Mouse (Mus musculus): ENCODE data around the gene Pla2g2f. TPM values are rescaled to one million over a fixed set of nuclear protein-coding genes. Genes with fewer than 3 reads are reported as not detected.

Gene Pla2g2f
- 0.14 TPM in 1 of 2 replicates, not detected in the other for polyA plus RNA-seq (2016; fragmentation: Nextera tagmentation; extraction: Ambion mirVana)

DNA sequence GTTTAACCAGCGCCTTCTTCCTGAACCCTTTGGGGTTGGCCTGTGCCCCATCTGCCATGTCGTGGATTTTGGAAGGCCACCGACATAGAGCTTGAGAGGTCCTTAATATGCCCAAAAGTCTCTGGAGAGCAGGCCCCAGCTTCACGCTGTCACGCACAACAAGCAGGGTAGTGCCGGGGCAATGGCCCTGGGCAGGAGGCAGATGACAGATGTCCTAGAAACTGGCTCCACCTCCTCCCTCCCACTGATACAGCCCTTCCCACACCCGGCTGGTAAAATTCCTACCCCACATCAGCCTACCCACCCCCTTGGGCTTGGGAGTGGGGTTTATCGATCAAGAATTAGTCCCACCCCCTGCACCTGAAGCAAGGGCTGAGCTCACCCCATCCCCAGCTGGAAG, at the start of gene Pla2g2f:
Pla2g2f (minus strand) TSS at position 211 of the 400 bp plus-strand sequence.
- H3K9ac ChIP-seq = no peak within 1 kb of the TSS
- H3K36me3 ChIP-seq = no peaks in the 10 kb centered on the region
- H3K4me2 ChIP-seq (replicated peaks) = no peak within 1 kb of the TSS
- no peaks in the 10 kb centered on the region for H3K9me3 ChIP-seq (replicated peaks)
- no peak within 1 kb of the TSS for H3K4me3 ChIP-seq
- peaks cover 19% of the 10 kb centered on the region for H3K4me1 ChIP-seq
- no peaks in the 10 kb centered on the region for H3K27me3 ChIP-seq
- WGBS = 48% methylated on average over 8 of the region's 8 CpGs
- no peak within 1 kb of the TSS for H3K27ac ChIP-seq
- no peak for ATAC-seq (ENCODE audit: low FRiP score)

DNA sequence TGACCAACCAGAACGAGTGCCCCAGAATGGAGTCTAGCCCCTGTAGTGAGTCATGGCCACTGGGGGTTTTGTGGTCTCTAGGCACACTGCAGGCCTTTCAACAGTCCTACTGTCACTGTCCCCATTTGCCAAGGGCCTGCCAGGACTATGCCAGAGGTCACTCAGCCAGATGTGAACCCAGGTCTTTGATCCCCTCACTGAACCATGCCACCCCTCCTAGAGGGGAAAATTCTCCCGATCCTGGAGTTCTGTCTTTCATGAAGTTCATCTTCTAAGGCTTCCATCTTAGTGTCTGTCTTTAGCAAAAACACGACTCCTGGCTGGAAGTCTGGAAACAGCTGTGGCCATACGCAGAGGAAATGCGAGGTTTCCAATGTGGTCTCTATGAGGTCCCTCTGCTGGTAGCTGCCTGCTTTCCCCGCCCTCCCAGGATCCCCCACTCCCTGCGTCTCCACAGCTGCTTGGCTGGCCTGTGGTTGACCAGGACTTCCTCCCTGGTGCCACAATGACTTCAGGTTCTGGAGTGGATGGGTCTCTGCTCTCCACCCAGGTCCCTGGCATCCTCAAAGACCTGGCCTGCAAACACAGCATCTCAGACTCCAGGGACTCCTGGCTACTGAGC, 49.6 kb upstream of the Pla2g2f start:
- no peaks in the 10 kb centered on the region for H3K9me3 ChIP-seq (replicated peaks)
- peaks cover 3% of the 10 kb centered on the region for H3K4me1 ChIP-seq
- no peak overlapping the region for H3K27ac ChIP-seq
- no peak for ATAC-seq (ENCODE audit: low FRiP score)
- H3K4me2 ChIP-seq (replicated peaks) = no peak overlapping the region
- no peak overlapping the region for H3K9ac ChIP-seq
- WGBS = 71% methylated on average over 7 of the region's 7 CpGs
- H3K36me3 ChIP-seq = no peaks in the 10 kb centered on the region
- no peak overlapping the region for H3K4me3 ChIP-seq
- no peaks in the 10 kb centered on the region for H3K27me3 ChIP-seq

- no peak overlapping the region for H3K27ac ChIP-seq
- peaks cover 3% of the 10 kb centered on the region for H3K4me1 ChIP-seq
- H3K36me3 ChIP-seq = no peaks in the 10 kb centered on the region
- 81% methylated on average over 8 of the region's 8 CpGs for WGBS
- no peak overlapping the region for H3K4me2 ChIP-seq (replicated peaks)
- H3K9ac ChIP-seq = no peak overlapping the region
- no peaks in the 10 kb centered on the region for H3K27me3 ChIP-seq
- no peak overlapping the region for H3K4me3 ChIP-seq
- ATAC-seq (ENCODE audit: low FRiP score) = no peak
- no peaks in the 10 kb centered on the region for H3K9me3 ChIP-seq (replicated peaks)
Measured at GRCm38 (mm10) chr4:138806160-138806559, 48.7 kb upstream of the Pla2g2f start.

- Histone ChIP-seq H3K9ac (no peak overlapping the region), H3K9me3 (replicated peaks) (no peaks in the 10 kb centered on the region), H3K36me3 (no peaks in the 10 kb centered on the region), H3K27me3 (no peaks in the 10 kb centered on the region), H3K27ac (no peak overlapping the region), H3K4me1 (peaks cover 5% of the 10 kb centered on the region), H3K4me2 (replicated peaks) (no peak overlapping the region), H3K4me3 (no peak overlapping the region)
- no peak for ATAC-seq (ENCODE audit: low FRiP score)
- WGBS = 37% methylated on average over 8 of the region's 8 CpGs
Measured at GRCm38 (mm10) chr4:138805248-138805647, 47.8 kb upstream of the Pla2g2f start.

DNA sequence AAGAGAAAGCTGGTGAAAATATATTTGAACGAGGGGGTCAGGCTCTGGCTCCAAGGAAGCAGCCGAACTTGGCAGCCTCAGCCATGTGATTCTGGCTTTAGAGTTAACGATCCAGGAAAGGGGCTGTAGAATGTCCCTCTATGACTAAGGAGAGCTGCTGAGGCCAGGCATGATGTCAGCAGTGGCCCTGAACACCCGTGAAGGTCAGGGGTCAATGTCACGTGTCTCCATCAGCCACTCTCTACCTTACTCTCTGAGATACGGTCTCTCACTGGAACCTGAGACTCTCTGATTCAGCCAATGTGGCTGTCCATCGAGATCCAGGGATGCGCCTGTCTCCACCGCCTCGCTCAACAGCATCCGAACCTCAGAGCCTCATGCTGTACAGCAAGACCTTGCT, 45.5 kb upstream of the Pla2g2f start:
- Histone ChIP-seq H3K4me3 (no peak overlapping the region), H3K36me3 (no peaks in the 10 kb centered on the region), H3K9ac (no peak overlapping the region), H3K27ac (no peak overlapping the region), H3K4me1 (peaks cover 7% of the 10 kb centered on the region), H3K27me3 (no peaks in the 10 kb centered on the region), H3K4me2 (replicated peaks) (no peak overlapping the region), H3K9me3 (replicated peaks) (no peaks in the 10 kb centered on the region)
- no peak for ATAC-seq (ENCODE audit: low FRiP score)
- 90% methylated on average over 11 of the region's 11 CpGs for WGBS

GRCm38 (mm10) chr4:138801631-138802030, 44.2 kb upstream of the Pla2g2f start:
- Histone ChIP-seq H3K9me3 (replicated peaks) (no peaks in the 10 kb centered on the region), H3K4me3 (no peak overlapping the region), H3K4me1 (peaks cover 7% of the 10 kb centered on the region), H3K27me3 (no peaks in the 10 kb centered on the region), H3K27ac (no peak overlapping the region), H3K36me3 (no peaks in the 10 kb centered on the region), H3K9ac (no peak overlapping the region), H3K4me2 (replicated peaks) (no peak overlapping the region)
- 87% methylated on average over 4 of the region's 4 CpGs for WGBS
- no peak for ATAC-seq (ENCODE audit: low FRiP score)

DNA sequence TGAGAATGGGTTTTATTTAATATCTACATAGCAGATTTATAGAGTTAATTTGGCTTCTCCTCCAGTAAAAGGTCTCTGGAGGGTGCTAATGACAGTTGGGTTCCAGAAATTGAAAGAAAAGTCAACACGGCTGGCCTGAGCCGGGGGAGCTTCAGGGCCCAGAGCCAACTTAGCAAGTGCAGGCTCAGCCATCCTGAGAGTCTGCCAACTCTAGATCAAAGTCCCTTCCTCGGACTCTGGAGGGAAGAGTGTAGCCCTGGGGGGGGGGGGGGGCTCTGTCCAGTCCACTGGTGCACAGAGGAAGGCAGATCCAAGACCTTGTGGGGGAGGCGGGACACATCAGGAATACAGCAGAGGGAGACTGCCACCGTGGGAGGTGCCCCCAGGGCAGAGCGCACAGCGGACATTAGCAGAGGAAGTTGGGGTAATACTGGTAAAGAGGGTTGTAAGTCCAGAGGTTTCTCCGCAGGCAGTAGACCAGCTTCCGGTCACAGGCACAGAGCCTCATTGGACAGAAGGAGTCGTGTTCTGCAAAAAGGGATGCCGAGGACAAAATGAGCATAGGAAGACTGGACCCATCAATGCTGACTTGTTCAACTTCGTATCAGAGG, 42.8 kb upstream of the Pla2g2f start:
- Histone ChIP-seq H3K9ac (no peak overlapping the region), H3K9me3 (replicated peaks) (no peaks in the 10 kb centered on the region), H3K4me2 (replicated peaks) (no peak overlapping the region), H3K36me3 (no peaks in the 10 kb centered on the region), H3K4me3 (no peak overlapping the region), H3K27ac (no peak overlapping the region), H3K27me3 (no peaks in the 10 kb centered on the region), H3K4me1 (peaks cover 4% of the 10 kb centered on the region)
- ATAC-seq (ENCODE audit: low FRiP score) = no peak
- 71% methylated on average over 12 of the region's 12 CpGs for WGBS

DNA sequence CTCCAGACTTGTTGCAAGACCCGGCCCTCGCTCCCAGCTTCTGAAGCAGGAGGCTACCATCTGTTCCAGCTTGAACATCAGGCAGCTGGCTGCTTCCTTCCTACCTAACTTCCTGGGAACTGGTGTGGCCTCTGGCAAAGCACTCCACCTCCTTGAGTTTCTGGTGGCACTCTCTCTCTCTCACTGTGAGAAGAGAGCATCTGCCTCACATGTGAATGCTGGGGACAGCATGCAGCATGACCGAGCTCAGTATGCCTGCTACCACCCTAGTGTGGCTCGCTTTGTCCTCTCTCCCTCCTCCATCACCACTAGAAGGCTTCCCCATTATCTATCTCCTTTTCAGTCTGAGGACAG, 39.8 kb upstream of the Pla2g2f start:
- 80% methylated on average over 4 of the region's 4 CpGs for WGBS
- H3K4me2 ChIP-seq (replicated peaks) = no peak overlapping the region
- 0 out of 2 replicates have a peak, but pooled peaks cover 4% of the 10 kb centered on the region for H3K4me1 ChIP-seq
- H3K27me3 ChIP-seq = no peaks in the 10 kb centered on the region
- H3K9ac ChIP-seq = no peak overlapping the region
- H3K9me3 ChIP-seq (replicated peaks) = no peaks in the 10 kb centered on the region
- H3K4me3 ChIP-seq = no peak overlapping the region
- H3K27ac ChIP-seq = no peak overlapping the region
- ATAC-seq (ENCODE audit: low FRiP score) = no peak
- H3K36me3 ChIP-seq = no peaks in the 10 kb centered on the region

DNA sequence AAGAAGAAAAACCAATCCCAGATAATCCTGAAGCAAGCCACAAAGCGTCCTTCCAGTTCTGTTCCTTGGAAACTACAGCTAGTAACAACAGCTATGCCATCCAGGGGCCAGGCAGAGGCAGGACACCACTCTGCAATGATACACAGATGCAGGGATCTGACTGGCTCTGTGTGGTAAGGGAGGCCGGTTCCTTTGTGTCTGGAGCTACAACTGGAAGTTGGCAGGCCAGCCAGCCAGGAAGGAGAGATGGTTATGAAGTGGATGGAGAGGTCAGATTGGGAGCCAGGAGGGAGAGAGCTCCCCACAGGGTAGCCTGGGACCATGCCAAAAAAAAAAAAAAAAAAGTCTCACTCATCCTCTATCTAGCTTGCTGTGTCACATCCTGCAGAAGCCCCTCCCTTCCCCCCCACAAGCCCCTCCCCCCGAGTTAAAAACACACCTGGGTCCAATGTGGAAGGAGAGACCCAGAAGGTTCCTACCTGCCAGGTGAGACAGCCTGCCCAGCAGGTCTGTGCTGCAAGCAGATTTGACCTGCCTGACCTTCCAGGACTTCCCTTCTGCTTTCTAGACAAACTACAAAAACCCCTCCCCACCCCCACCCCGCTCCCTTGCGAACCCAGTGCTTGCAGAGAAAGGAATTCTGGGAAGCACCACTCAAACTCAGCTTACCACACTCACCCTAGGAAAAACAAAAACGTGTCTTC, 39.2 kb upstream of the Pla2g2f start:
- H3K36me3 ChIP-seq = no peaks in the 10 kb centered on the region
- H3K4me2 ChIP-seq (replicated peaks) = no peak overlapping the region
- H3K4me3 ChIP-seq = no peak overlapping the region
- no peaks in the 10 kb centered on the region for H3K27me3 ChIP-seq
- 0 out of 2 replicates have a peak, but pooled peaks cover 4% of the 10 kb centered on the region for H3K4me1 ChIP-seq
- 55% methylated on average over 6 of the region's 6 CpGs for WGBS
- no peak overlapping the region for H3K9ac ChIP-seq
- ATAC-seq (ENCODE audit: low FRiP score) = no peak
- no peaks in the 10 kb centered on the region for H3K9me3 ChIP-seq (replicated peaks)
- H3K27ac ChIP-seq = no peak overlapping the region

GRCm38 (mm10) chr4:138794344-138794743, 36.9 kb upstream of the Pla2g2f start:
- no peak for ATAC-seq (ENCODE audit: low FRiP score)
- Histone ChIP-seq H3K4me3 (no peak overlapping the region), H3K36me3 (no peaks in the 10 kb centered on the region), H3K4me2 (replicated peaks) (no peak overlapping the region), H3K27ac (no peak overlapping the region), H3K4me1 (no peaks in the 10 kb centered on the region), H3K27me3 (0 out of 2 replicates have a peak, but pooled peaks cover 3% of the 10 kb centered on the region), H3K9me3 (replicated peaks) (no peaks in the 10 kb centered on the region), H3K9ac (no peak overlapping the region)
- WGBS = 87% methylated on average over 6 of the region's 6 CpGs

DNA sequence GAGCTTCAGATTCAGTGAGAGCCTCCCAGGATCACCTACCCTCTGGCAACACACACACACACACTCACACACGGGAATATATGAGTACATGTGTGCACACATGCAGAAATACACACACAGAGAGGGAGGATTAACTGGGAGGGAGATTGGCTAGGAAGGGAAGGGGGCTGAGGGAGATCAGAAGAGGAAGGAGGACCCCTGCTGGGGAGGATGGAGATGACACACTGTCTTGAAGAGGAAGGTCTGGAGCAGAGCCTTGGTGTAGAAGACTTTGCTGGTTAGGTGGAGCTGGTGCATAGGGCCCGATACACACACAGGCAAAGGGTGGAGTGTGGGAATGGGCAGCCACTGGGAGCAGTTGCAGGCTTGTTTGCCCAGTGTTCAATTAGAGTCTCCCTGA, 35.9 kb upstream of the Pla2g2f start:
- no peak for ATAC-seq (ENCODE audit: low FRiP score)
- 65% methylated on average over 2 of the region's 2 CpGs for WGBS
- H3K4me3 ChIP-seq = no peak overlapping the region
- H3K4me1 ChIP-seq = no peaks in the 10 kb centered on the region
- no peak overlapping the region for H3K4me2 ChIP-seq (replicated peaks)
- H3K36me3 ChIP-seq = no peaks in the 10 kb centered on the region
- 0 out of 2 replicates have a peak, but pooled peaks cover 3% of the 10 kb centered on the region for H3K27me3 ChIP-seq
- no peak overlapping the region for H3K27ac ChIP-seq
- H3K9ac ChIP-seq = no peak overlapping the region
- H3K9me3 ChIP-seq (replicated peaks) = no peaks in the 10 kb centered on the region

DNA sequence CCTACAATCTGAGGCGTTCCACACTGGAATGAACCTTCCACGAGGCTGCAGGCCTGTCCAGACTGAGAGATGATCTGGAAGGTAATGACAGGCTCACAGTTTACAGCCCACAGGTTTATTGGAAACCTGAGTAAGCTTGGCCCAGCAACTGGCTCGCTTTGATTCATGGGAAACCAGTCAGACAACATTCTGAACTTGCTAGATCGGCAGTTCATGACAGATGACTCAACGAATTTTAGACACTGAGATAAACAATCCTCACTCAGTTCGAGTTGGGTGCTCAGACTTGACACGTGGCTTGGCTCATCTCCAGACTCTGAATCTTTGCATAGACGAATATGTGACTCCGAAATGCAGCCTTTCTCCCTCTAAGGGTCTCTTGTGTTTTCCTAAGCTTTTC, 35.2 kb upstream of the Pla2g2f start:
- WGBS = 69% methylated on average over 9 of the region's 9 CpGs
- no peak for ATAC-seq (ENCODE audit: low FRiP score)
- no peaks in the 10 kb centered on the region for H3K4me1 ChIP-seq
- H3K9ac ChIP-seq = no peak overlapping the region
- H3K9me3 ChIP-seq (replicated peaks) = no peaks in the 10 kb centered on the region
- H3K4me2 ChIP-seq (replicated peaks) = no peak overlapping the region
- 0 out of 2 replicates have a peak, but pooled peaks cover 3% of the 10 kb centered on the region for H3K27me3 ChIP-seq
- H3K27ac ChIP-seq = no peak overlapping the region
- no peak overlapping the region for H3K4me3 ChIP-seq
- H3K36me3 ChIP-seq = no peaks in the 10 kb centered on the region
